Mouse (Mus musculus) heart, adult 2 months (tissue): ENCODE measurements around the gene Tprn.

ENCODE experiments used
- CTCF ChIP-seq: fragments of 200-600 bp; IDR thresholded peaks from 2 replicates; pipeline ENCODE4 v1.8.1; 2022; ENCODE audit warnings: antibody characterized with exemption, mild to moderate bottlenecking, moderate library complexity
- POLR2A ChIP-seq: fragments of 200-500 bp; IDR thresholded peaks from 2 replicates; pipeline ENCODE4 v1.6.1; 2011; ENCODE audit warnings: mild to moderate bottlenecking, low read depth, low read length, control low read depth; ENCODE audit not compliant: insufficient read depth

GRCm38 (mm10) chr2:25213266-25213865, 49.1 kb upstream of the Tprn start:
- TF ChIP-seq CTCF (no peak), POLR2A (no peak)
